In the genomic region with DNA sequence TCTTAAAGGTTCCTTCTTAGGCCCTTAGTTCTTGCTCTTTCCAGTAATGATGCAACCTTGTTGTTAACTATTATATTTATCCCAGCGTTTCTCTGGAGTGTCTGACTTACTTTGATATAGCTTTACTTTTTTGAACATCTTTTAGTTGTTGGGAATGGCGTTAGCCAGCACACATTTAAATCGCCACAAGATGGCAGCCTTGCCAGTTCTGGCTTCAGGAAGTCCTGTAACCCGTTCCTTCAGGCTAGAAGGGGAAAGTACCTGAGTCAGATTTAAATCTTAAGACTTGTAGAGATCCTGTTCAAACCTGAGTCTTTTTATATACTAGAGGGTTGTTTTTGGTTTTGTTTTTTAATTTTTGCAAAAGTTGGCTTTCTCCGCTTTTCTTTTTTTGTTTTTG, we compare ENCODE assay signal across 9 mouse cellular contexts. TPM values are rescaled to one million over a fixed set of nuclear protein-coding genes. Genes with fewer than 3 reads are reported as not detected.
A peak's percentile ranks its signal among the peaks of the same experiment; 100 is the strongest.
DNase-seq lines count a peak whose midpoint lies in the region; ATAC-seq lines count a peak whose summit lies in the region.
"Had no signal": no experiment of that assay in that cellular context is flagged by ENCODE, and none has a peak within 500 bp of the region (broad histone marks: within the 10 kb centered on the region; RNA-seq: fewer than 3 reads in every experiment).

No protein-coding gene starts in this region.

- H3K27ac ChIP-seq in midbrain, embryonic 10.5 days (replicated peaks), result no peak overlapping the region
- no peak overlapping the region for H3K27ac ChIP-seq in midbrain, embryonic 13.5 days
- H3K27ac ChIP-seq in forebrain, embryonic 14.5 days (ENCODE audit: low read depth, low read length), result no peak overlapping the region
- H3K27ac ChIP-seq in intestine, embryonic 16.5 days (ENCODE audit: low read length), result no peak overlapping the region
- H3K27ac ChIP-seq in liver, embryonic 11.5 days (ENCODE audit: low read depth, low read length), result no peak overlapping the region

- WGBS in midbrain, embryonic 10.5 days, result 11% methylated on average over 5 of the region's 5 CpGs
- 16% methylated on average over 5 of the region's 5 CpGs for WGBS in midbrain, embryonic 13.5 days
- 17% methylated on average over 5 of the region's 5 CpGs for WGBS in forebrain, embryonic 14.5 days
- 17% methylated on average over 5 of the region's 5 CpGs for WGBS in intestine, embryonic 16.5 days
- WGBS in liver, embryonic 11.5 days, result 17% methylated on average over 5 of the region's 5 CpGs

- no peaks in the 10 kb centered on the region for H3K36me3 ChIP-seq in midbrain, embryonic 10.5 days
- H3K36me3 ChIP-seq in midbrain, embryonic 13.5 days, result no peaks in the 10 kb centered on the region
- H3K36me3 ChIP-seq in forebrain, embryonic 14.5 days (ENCODE audit: control insufficient read depth, insufficient read depth, low read length), result no peaks in the 10 kb centered on the region
- no peaks in the 10 kb centered on the region for H3K36me3 ChIP-seq in intestine, embryonic 16.5 days (ENCODE audit: control insufficient read depth, insufficient read depth, low read length)
- no peaks in the 10 kb centered on the region for H3K36me3 ChIP-seq in liver, embryonic 11.5 days (ENCODE audit: control insufficient read depth, insufficient read depth, low read length)

- peaks cover 2% of the 10 kb centered on the region; the same call in 1 of the 2 replicates for H3K9me3 ChIP-seq in midbrain, embryonic 10.5 days (replicated peaks)
- no peaks in the 10 kb centered on the region for H3K9me3 ChIP-seq in midbrain, embryonic 13.5 days
- H3K9me3 ChIP-seq in forebrain, embryonic 14.5 days (replicated peaks; ENCODE audit: control insufficient read depth, low read length), result no peaks in the 10 kb centered on the region
- H3K9me3 ChIP-seq in intestine, embryonic 16.5 days (ENCODE audit: control insufficient read depth, low read length), result no peaks in the 10 kb centered on the region
- H3K9me3 ChIP-seq in liver, embryonic 11.5 days (ENCODE audit: control insufficient read depth, low read length), result no peaks in the 10 kb centered on the region

- H3K9ac ChIP-seq in midbrain, embryonic 13.5 days (replicated peaks), result no peak overlapping the region
- no peak overlapping the region for H3K9ac ChIP-seq in forebrain, embryonic 14.5 days (ENCODE audit: low read length)
- H3K9ac ChIP-seq in intestine, embryonic 16.5 days (ENCODE audit: low read depth, low read length), result no peak overlapping the region
- no peak overlapping the region for H3K9ac ChIP-seq in liver, embryonic 11.5 days (ENCODE audit: low read depth, low read length)

- no peak for ATAC-seq in midbrain, embryonic 13.5 days
- peak; percentile 54; the same call in 1 of the 2 replicates for ATAC-seq in forebrain, embryonic 14.5 days
- ATAC-seq in intestine, embryonic 16.5 days, result peak; percentile 46
- ATAC-seq in liver, embryonic 11.5 days (replicated peaks; ENCODE audit: low FRiP score), result 0 out of 2 replicates have a peak, but pooled peaks have one; percentile 42

- H3K4me1 ChIP-seq in midbrain, embryonic 10.5 days, result no peaks in the 10 kb centered on the region
- no peaks in the 10 kb centered on the region for H3K4me1 ChIP-seq in midbrain, embryonic 13.5 days (replicated peaks)
- H3K4me1 ChIP-seq in forebrain, embryonic 14.5 days (ENCODE audit: control insufficient read depth, insufficient read depth, low read length), result no peaks in the 10 kb centered on the region
- no peaks in the 10 kb centered on the region for H3K4me1 ChIP-seq in intestine, embryonic 16.5 days (ENCODE audit: control insufficient read depth, insufficient read depth, low read length)
- no peaks in the 10 kb centered on the region for H3K4me1 ChIP-seq in liver, embryonic 11.5 days (replicated peaks; ENCODE audit: control insufficient read depth, insufficient read depth, low read length)

- no peak overlapping the region for H3K4me2 ChIP-seq in midbrain, embryonic 13.5 days (replicated peaks)
- H3K4me2 ChIP-seq in forebrain, embryonic 14.5 days (ENCODE audit: low read length), result no peak overlapping the region
- H3K4me2 ChIP-seq in intestine, embryonic 16.5 days (ENCODE audit: low read depth, low read length), result no peak overlapping the region
- no peak overlapping the region for H3K4me2 ChIP-seq in liver, embryonic 11.5 days

- no peaks in the 10 kb centered on the region for H3K27me3 ChIP-seq in midbrain, embryonic 10.5 days (ENCODE audit: low read depth, poor library complexity, severe bottlenecking)
- no peaks in the 10 kb centered on the region for H3K27me3 ChIP-seq in midbrain, embryonic 13.5 days
- H3K27me3 ChIP-seq in forebrain, embryonic 14.5 days (replicated peaks; ENCODE audit: control insufficient read depth, insufficient read depth, low read length), result no peaks in the 10 kb centered on the region
- H3K27me3 ChIP-seq in intestine, embryonic 16.5 days (replicated peaks; ENCODE audit: control insufficient read depth, insufficient read depth, low read length), result no peaks in the 10 kb centered on the region; the same call in 1 of the 2 replicates
- H3K27me3 ChIP-seq in liver, embryonic 11.5 days (replicated peaks; ENCODE audit: control insufficient read depth, insufficient read depth, low read length), result no peaks in the 10 kb centered on the region

- no peak overlapping the region for H3K4me3 ChIP-seq in midbrain, embryonic 10.5 days
- H3K4me3 ChIP-seq in midbrain, embryonic 13.5 days (replicated peaks), result no peak overlapping the region
- H3K4me3 ChIP-seq in forebrain, embryonic 14.5 days (ENCODE audit: low read depth, low read length), result no peak overlapping the region
- no peak overlapping the region for H3K4me3 ChIP-seq in intestine, embryonic 16.5 days (ENCODE audit: low read length)
- no peak overlapping the region for H3K4me3 ChIP-seq in liver, embryonic 11.5 days (ENCODE audit: low read depth, low read length)
- H3K4me3 ChIP-seq: myocyte had no signal

- peak; percentile 61 for DNase-seq in midbrain, embryonic 10.5 days (ENCODE audit: low spot score)
- DNase-seq in adrenal gland, postnatal 14 days, result peak; percentile 72
- DNase-seq in forebrain, embryonic 14.5 days (ENCODE audit: low spot score), result peak; percentile 88
- no peak for DNase-seq in liver, embryonic 11.5 days (ENCODE audit: low spot score)
- DNase-seq in retina, embryonic 14.5 days (ENCODE audit: low spot score), result peak; percentile 80
- DNase-seq in urinary bladder, postnatal 36 days (ENCODE audit: low spot score in 2 of 2), result peak; percentile 43 to 65

RNA-seq across cellular contexts. Expression of a gene that starts 12.5 kb away (rescaled TPM):
- 69.4 and 79.4 TPM in 2 replicates for polyA plus RNA-seq in midbrain, embryonic 10.5 days (2016; fragmentation: Nextera tagmentation; extraction: Ambion mirVana)
- polyA plus RNA-seq in midbrain, embryonic 13.5 days (2015; fragmentation: Nextera tagmentation; extraction: Ambion mirVana), result 73.8 and 77.2 TPM in 2 replicates
- total RNA-seq in adrenal gland, postnatal 14 days (2021), result 125 and 139 TPM in 2 replicates
- 73.7 and 77.7 TPM in 2 replicates for polyA plus RNA-seq in forebrain, embryonic 14.5 days (2014; fragmentation: Nextera tagmentation; extraction: Ambion mirVana)
- polyA plus RNA-seq in intestine, embryonic 16.5 days (2015; fragmentation: Nextera tagmentation; extraction: Ambion mirVana), result 86.4 and 91.1 TPM in 2 replicates
- 52.2 and 56.5 TPM in 2 replicates for polyA plus RNA-seq in liver, embryonic 11.5 days (2014; fragmentation: Nextera tagmentation; extraction: Ambion mirVana)
